Mouse (Mus musculus) hindbrain, embryonic 10.5 days (tissue): ENCODE measurements around the gene Ppp3ca. TPM values are rescaled to one million over a fixed set of nuclear protein-coding genes. Genes with fewer than 3 reads are reported as not detected.

Source experiments
- DNase-seq: peaks from one replicate; pipeline ENCODE4 v3.0.0-alpha.2; 2017; ENCODE audit warnings: low spot score
- H3K27ac ChIP-seq: fragments of 300-500 bp; sonication (generic); 2 replicates; pipeline ENCODE4 v1.5.1; 2016; ENCODE audit warnings: mild to moderate bottlenecking, moderate library complexity
- H3K27me3 ChIP-seq: fragments of 300-500 bp; sonication (generic); 2 replicates; pipeline ENCODE4 v1.6.1; 2016; ENCODE audit warnings: mild to moderate bottlenecking; ENCODE audit not compliant: poor library complexity, insufficient read depth, severe bottlenecking
- H3K36me3 ChIP-seq: fragments of 300-500 bp; sonication (generic); 2 replicates; pipeline ENCODE4 v1.6.1; 2016; ENCODE audit warnings: mild to moderate bottlenecking, moderate library complexity
- H3K4me1 ChIP-seq: fragments of 300-500 bp; sonication (generic); replicated peaks from 2 replicates; pipeline ENCODE4 v1.6.1; 2016; ENCODE audit warnings: mild to moderate bottlenecking
- H3K4me3 ChIP-seq: fragments of 300-500 bp; sonication (generic); 2 replicates; pipeline ENCODE4 v1.5.1; 2016; ENCODE audit warnings: mild to moderate bottlenecking, moderate library complexity
- H3K9me3 ChIP-seq: fragments of 300-500 bp; sonication (generic); 2 replicates; pipeline ENCODE4 v1.6.1; 2016; ENCODE audit warnings: mild to moderate bottlenecking, moderate library complexity
- WGBS: fragments of 180-500 bp; shearing (Covaris S2); methylation state at CpG from one replicate; pipeline ENCODE4 v1.1.7; 2016; 5-methylcytosine and 5-hydroxymethylcytosine counted together
- polyA plus RNA-seq: library from polyadenylated mRNA; unstranded; fragments of >200 nt; fragmentation: Nextera tagmentation; extraction: Ambion mirVana; gene quantifications from 2 replicates; pipeline ENCODE4 v1.2.1, GENCODE M21; 2016

Ppp3ca gene
- polyA plus RNA-seq, 1 experiment from 2014 or later, result 44.0 TPM

DNA sequence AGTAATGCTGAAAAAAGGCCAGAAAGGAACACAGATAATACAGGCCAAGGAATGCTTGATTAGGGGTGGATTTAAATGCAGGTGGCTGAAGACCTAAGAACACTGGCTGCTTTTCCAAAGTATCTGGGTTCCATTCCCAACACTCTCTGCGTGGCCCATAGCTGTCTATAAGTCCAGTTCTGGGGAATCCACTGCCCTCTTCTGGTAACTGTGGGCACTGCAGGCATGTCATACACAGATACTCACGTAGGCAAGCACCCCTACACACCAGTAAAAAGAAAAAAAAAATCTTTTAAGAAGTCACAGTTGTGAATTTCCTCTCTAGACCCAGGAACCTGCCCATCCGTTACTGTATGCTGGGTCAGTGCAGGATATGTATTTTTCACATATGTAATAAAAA is 167.7 kb downstream of the Ppp3ca start:
- H3K27me3 ChIP-seq, result no peaks in the 10 kb centered on the region
- 93% methylated on average over 3 of the region's 3 CpGs for WGBS
- DNase-seq, result peak; percentile 45
- no peak overlapping the region for H3K4me3 ChIP-seq
- H3K4me1 ChIP-seq, result peaks cover 45% of the 10 kb centered on the region
- H3K36me3 ChIP-seq, result no peaks in the 10 kb centered on the region
- H3K27ac ChIP-seq, result no peak overlapping the region
- H3K9me3 ChIP-seq, result no peaks in the 10 kb centered on the region

GRCm38 (mm10) chr3:136841282-136841681 is 171.4 kb downstream of the Ppp3ca start:
- Histone ChIP-seq H3K4me3 (no peak overlapping the region), H3K9me3 (no peaks in the 10 kb centered on the region), H3K36me3 (no peaks in the 10 kb centered on the region), H3K4me1 (peaks cover 24% of the 10 kb centered on the region), H3K27me3 (no peaks in the 10 kb centered on the region), H3K27ac (no peak overlapping the region)
- 68% methylated on average over 3 of the region's 3 CpGs for WGBS
- DNase-seq, result no peak

GRCm38 (mm10) chr3:136842384-136842783 is 172.5 kb downstream of the Ppp3ca start:
- H3K4me3 ChIP-seq, result no peak overlapping the region
- H3K4me1 ChIP-seq, result peaks cover 19% of the 10 kb centered on the region
- H3K36me3 ChIP-seq, result no peaks in the 10 kb centered on the region
- H3K27ac ChIP-seq, result no peak overlapping the region
- WGBS, result 81% methylated on average over 1 of the region's 1 CpGs
- no peaks in the 10 kb centered on the region for H3K9me3 ChIP-seq
- no peak for DNase-seq
- no peaks in the 10 kb centered on the region for H3K27me3 ChIP-seq

GRCm38 (mm10) chr3:136843811-136844491 is 174.0 kb downstream of the Ppp3ca start:
- H3K36me3 ChIP-seq, result no peaks in the 10 kb centered on the region
- DNase-seq, result peak; percentile 9
- H3K4me3 ChIP-seq, result no peak overlapping the region
- WGBS, result 48% methylated on average over 7 of the region's 7 CpGs
- H3K27ac ChIP-seq, result peak overlapping the region; percentile 74
- H3K27me3 ChIP-seq, result no peaks in the 10 kb centered on the region
- peaks cover 19% of the 10 kb centered on the region for H3K4me1 ChIP-seq
- H3K9me3 ChIP-seq, result no peaks in the 10 kb centered on the region

GRCm38 (mm10) chr3:136849035-136849434 is 179.1 kb downstream of the Ppp3ca start:
- DNase-seq, result no peak
- Histone ChIP-seq H3K4me1 (peaks cover 1% of the 10 kb centered on the region), H3K4me3 (no peak overlapping the region), H3K36me3 (no peaks in the 10 kb centered on the region), H3K27me3 (no peaks in the 10 kb centered on the region), H3K9me3 (no peaks in the 10 kb centered on the region), H3K27ac (no peak overlapping the region)
- WGBS, result 84% methylated on average over 1 of the region's 1 CpGs

DNA sequence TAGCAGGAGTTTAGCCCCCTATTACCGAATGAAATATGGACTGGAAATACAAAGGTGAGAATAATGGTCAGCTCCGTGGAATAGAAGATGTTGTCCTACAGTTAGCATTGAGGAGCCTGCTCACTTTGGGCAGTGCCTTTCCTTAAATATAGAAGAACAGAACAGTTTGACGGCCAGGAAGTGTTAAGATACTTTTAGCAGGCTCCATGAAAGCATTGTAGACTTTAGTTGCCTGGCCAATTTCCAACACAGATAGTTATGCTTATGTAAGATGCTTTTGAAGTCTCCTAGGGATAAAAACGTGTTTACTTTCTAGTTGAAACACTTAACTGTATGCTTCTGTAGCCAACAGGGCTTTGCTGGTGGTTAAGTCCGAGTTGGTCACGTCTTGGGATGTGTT is 183.0 kb downstream of the Ppp3ca start:
- no peak for DNase-seq
- H3K27ac ChIP-seq, result no peak overlapping the region
- no peaks in the 10 kb centered on the region for H3K9me3 ChIP-seq
- no peaks in the 10 kb centered on the region for H3K27me3 ChIP-seq
- no peaks in the 10 kb centered on the region for H3K4me1 ChIP-seq
- H3K36me3 ChIP-seq, result no peaks in the 10 kb centered on the region
- 89% methylated on average over 6 of the region's 6 CpGs for WGBS
- H3K4me3 ChIP-seq, result no peak overlapping the region

- Histone ChIP-seq H3K36me3 (no peaks in the 10 kb centered on the region), H3K4me3 (no peak overlapping the region), H3K9me3 (no peaks in the 10 kb centered on the region), H3K4me1 (no peaks in the 10 kb centered on the region), H3K27ac (no peak overlapping the region), H3K27me3 (no peaks in the 10 kb centered on the region)
- 84% methylated on average over 4 of the region's 4 CpGs for WGBS
- no peak for DNase-seq
Observed at GRCm38 (mm10) chr3:136853596-136853995, 183.7 kb downstream of the Ppp3ca start.

DNA sequence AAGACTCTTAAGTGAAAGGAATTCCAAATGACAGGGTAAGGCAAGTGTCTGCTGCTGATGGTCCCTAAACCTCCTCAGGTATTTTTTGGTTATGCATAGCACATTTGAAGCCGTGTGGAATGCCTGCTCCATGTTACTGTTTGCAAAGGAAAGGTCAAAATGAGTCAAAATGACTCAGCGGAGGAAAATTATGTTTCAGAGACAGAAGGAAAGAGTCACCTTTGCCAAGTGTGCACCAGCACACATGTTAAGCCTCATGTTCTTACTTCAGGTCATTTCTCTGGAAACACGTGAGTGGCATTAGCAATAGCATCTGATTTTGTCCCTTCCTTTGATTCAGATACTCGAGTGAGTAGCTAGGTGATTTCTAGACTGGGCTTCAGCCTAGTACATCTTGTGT is 186.1 kb downstream of the Ppp3ca start:
- WGBS, result 89% methylated on average over 4 of the region's 4 CpGs
- Histone ChIP-seq H3K9me3 (no peaks in the 10 kb centered on the region), H3K27ac (no peak overlapping the region), H3K36me3 (no peaks in the 10 kb centered on the region), H3K4me3 (no peak overlapping the region), H3K27me3 (no peaks in the 10 kb centered on the region), H3K4me1 (no peaks in the 10 kb centered on the region)
- no peak for DNase-seq

GRCm38 (mm10) chr3:136862051-136862837 is 192.3 kb downstream of the Ppp3ca start:
- Histone ChIP-seq H3K4me3 (no peak overlapping the region), H3K27ac (no peak overlapping the region), H3K36me3 (no peaks in the 10 kb centered on the region), H3K4me1 (no peaks in the 10 kb centered on the region), H3K27me3 (no peaks in the 10 kb centered on the region), H3K9me3 (no peaks in the 10 kb centered on the region)
- no peak for DNase-seq
- WGBS, result 87% methylated on average over 11 of the region's 11 CpGs

- H3K9me3 ChIP-seq, result no peaks in the 10 kb centered on the region
- H3K36me3 ChIP-seq, result no peaks in the 10 kb centered on the region
- no peak for DNase-seq
- no peaks in the 10 kb centered on the region for H3K27me3 ChIP-seq
- H3K27ac ChIP-seq, result no peak overlapping the region
- 87% methylated on average over 5 of the region's 5 CpGs for WGBS
- H3K4me3 ChIP-seq, result no peak overlapping the region
- H3K4me1 ChIP-seq, result no peaks in the 10 kb centered on the region
Observed at GRCm38 (mm10) chr3:136863127-136863526, 193.2 kb downstream of the Ppp3ca start.

DNA sequence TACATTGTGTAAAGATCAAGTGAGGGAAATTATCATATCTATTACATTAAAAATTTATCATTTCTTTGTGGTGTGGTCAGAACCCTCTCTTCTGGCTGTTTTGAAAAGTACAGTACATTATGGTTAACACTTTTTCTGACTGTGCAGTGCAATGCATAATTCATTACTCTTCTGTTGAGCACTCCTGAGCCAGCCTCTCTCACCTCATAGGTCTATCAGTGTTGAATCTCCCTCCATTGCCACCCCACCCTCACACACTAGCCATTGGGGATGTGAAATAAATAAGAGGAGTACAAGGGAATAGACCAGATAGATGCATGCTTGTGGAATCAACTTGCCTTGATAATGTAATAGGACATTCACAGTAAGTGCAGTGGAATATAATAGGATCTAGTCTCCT is 194.4 kb downstream of the Ppp3ca start:
- Histone ChIP-seq H3K27ac (no peak overlapping the region), H3K27me3 (no peaks in the 10 kb centered on the region), H3K4me1 (no peaks in the 10 kb centered on the region), H3K9me3 (no peaks in the 10 kb centered on the region), H3K4me3 (no peak overlapping the region), H3K36me3 (no peaks in the 10 kb centered on the region)
- no peak for DNase-seq

DNA sequence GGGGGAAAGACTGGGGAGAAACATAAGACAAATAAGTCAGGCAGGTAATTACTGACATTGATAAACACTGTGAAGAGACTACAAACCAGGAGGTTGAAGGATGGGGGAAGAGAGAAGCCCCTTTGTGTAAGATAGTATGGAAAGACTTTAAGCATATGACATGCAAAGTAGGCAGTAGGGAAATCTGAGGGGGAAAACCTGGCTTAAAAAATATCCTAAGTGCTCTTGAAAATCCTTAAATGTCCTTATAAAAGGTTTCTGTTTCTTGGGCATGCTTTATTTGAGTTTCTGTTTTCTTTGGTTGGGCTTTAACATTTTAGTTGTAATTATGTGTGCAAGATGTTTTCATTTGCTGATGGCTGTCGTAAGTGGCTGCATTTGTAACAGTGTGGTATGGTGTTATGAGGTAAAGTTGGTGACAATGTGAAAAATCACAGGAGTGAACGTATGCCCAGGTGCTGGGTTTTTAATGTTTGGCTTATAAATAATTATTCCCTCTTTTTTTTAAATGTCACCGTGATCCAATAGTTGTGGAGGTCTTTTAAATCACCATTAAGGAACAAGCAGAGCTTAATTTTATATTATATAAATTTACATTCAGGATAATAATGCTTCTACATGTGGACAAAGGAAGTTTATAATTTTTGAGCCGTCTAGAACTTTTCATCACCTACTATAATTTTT is 195.4 kb downstream of the Ppp3ca start:
- Histone ChIP-seq H3K36me3 (no peaks in the 10 kb centered on the region), H3K4me3 (no peak overlapping the region), H3K9me3 (no peaks in the 10 kb centered on the region), H3K27ac (no peak overlapping the region), H3K27me3 (no peaks in the 10 kb centered on the region), H3K4me1 (no peaks in the 10 kb centered on the region)
- whole genome bisulfite sequencing, result 95% methylated on average over 4 of the region's 4 CpGs
- DNase-seq, result no peak

DNA sequence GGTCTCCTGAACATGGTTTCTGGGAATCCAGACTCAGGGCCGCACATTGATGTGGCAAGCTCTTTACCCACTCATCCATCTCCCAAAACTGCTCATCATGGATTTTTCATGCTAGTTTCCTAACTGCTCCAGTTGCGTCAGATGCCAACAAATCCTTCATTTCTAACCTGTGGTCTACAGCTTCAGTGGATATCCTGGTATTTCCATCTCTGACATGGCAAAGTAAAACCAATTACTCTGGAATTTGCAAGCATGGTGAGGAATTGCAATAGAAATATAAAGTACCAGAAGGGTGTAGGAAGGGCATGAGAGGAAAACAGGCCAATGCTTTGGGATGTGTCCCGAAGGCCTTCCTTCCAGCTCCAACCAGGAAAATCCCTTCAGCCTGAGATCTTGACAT is 196.2 kb downstream of the Ppp3ca start:
- H3K36me3 ChIP-seq, result no peaks in the 10 kb centered on the region
- H3K27me3 ChIP-seq, result no peaks in the 10 kb centered on the region
- H3K4me1 ChIP-seq, result no peaks in the 10 kb centered on the region
- no peak overlapping the region for H3K27ac ChIP-seq
- H3K9me3 ChIP-seq, result no peaks in the 10 kb centered on the region
- DNase-seq, result no peak
- H3K4me3 ChIP-seq, result no peak overlapping the region
- WGBS, result 97% methylated on average over 3 of the region's 3 CpGs
